Mouse (Mus musculus) cerebellum, adult 9-10 months (tissue): Measurements from ENCODE around the gene Gm15217.

Source experiments
- DNase-seq: peaks from one replicate; pipeline ENCODE4 v3.0.0; 2022

Gm15217 gene

DNA sequence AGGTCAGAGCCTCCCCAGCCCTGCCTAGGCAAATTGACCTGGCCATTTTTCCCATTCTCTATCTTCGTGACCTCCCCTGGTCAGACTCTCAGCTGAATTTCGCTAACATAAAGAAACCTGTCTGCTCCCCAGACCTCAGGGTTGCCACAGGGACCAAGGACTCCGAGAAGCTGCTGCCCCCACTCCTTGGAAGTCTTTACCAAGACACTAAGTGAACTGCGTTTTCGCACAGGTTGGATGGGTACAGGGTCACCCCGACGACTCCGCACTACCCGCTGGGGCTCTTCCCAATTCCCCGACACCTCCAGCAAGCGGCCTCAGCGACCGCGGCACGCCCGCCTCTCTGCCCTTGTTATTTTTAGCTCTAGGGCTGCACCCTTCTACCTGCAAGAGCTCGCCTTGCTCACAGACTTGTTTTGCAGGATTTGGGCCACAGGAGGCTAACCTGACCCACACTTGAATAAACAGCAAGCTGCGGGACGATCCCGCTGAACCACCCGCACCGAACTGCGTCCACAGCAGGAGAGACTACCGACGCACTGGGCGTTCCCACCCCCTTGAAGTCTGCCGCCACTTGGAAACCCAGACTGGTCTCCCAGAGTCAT lies 19.0 kb downstream of the Gm15217 start:
- no peak for DNase-seq

DNA sequence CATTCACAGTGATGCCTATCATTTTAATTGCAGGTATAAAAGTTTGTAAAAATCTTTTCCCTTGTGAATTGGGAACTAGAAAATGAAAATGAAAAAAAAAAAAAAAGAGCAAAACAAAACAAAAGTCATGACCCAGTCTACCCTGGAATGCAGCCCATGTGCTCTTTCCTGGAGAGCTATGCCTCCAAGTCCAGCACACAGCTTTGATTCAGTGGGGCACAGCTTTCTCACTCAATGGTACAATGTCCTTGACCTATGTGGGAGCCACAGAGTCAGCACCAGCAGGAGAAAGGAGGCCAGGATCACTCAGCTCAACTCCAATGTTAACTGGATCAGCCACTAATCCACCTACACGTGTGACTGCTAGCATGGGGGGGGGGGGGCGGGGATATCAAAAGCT lies 20.7 kb downstream of the Gm15217 start:
- no peak for DNase-seq

DNA sequence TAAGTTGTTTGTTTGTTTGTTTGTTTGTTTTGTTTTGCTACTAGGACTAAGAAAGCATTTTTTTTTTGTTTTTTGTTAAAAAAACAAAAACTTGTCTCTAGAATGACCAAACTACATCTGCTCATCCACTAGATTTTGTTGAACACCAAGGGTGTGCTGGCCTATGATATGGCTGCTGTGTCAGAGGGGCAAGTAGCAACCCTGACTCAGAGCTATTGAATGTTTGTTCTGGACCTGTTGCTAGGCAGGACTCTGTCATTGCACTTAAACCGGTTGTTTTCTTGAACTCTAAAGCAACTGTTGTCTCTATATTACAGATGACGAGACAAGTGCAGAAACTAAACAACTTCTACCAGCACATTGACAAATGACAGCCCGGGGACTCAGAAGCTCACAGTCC lies 29.1 kb downstream of the Gm15217 start:
- no peak for DNase-seq

DNA sequence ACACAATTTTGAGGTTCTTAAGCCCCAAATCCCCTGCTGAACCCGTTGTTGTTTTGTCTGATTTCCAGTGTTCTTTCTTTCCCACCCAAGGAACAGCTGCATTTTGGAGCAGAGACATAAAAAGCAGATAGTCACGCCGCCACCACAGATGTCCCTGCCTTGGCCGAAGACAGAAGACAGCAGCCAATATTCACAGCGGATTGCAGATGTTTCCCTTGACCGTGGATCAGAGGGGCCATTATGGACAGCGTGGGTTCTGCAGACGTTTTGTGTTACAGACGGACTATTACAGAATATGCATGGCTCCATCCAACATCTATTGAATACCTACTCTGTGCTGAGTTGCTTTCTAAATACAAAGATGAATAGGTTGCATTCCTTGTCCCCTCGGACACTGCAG lies 29.8 kb downstream of the Gm15217 start:
- DNase-seq = no peak

DNA sequence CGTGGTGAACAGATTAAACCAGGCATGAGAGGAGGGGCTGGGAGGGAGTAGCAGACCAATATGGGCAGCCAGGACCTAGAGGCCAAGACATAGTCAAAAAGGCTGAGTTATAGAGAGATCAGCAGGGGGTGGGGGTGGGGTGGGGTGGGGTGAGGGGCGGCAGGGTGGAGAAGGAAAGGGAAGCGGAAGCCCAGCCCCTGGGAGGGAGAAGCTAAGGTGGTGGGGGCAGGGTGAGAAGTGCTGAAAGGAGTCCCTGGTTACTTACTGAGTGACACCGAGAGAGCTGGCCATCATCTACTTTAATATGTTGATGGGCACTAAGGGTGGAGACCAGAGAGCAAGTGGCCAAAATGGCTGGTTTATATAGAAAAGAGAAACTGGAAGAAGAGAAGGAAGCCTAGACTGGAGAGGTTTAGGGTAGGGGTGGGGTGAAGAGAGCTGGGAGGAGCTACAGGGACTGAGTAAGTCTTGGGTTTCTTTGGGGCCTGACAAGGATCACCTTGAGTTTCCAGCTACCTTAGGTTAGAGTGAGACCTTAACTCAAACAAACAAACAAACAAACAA lies 31.4 kb downstream of the Gm15217 start:
- DNase-seq = no peak

DNA sequence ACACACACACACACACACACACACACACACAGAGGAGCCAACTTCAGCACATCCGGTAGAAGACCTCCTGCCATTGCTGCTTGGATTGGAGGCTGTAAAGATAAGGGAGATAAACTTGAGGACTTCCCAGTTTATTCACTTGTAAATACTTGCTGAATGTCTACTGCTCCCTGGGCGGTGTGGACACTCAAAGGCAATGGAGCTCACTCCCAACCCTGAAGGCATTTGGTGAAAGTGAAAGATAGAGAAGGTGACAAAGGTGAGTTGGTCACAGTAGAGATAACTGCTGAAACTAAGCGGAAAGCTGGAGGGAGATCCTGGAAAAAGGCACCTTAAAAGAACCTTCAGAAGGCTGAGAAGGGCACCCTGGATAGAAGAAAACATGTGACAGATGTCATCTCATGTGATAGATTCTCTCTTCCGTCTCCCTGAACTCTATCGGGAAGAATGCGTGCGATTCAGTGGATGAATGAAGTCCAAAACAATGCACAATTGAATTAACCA lies 33.3 kb downstream of the Gm15217 start:
- DNase-seq = no peak

DNA sequence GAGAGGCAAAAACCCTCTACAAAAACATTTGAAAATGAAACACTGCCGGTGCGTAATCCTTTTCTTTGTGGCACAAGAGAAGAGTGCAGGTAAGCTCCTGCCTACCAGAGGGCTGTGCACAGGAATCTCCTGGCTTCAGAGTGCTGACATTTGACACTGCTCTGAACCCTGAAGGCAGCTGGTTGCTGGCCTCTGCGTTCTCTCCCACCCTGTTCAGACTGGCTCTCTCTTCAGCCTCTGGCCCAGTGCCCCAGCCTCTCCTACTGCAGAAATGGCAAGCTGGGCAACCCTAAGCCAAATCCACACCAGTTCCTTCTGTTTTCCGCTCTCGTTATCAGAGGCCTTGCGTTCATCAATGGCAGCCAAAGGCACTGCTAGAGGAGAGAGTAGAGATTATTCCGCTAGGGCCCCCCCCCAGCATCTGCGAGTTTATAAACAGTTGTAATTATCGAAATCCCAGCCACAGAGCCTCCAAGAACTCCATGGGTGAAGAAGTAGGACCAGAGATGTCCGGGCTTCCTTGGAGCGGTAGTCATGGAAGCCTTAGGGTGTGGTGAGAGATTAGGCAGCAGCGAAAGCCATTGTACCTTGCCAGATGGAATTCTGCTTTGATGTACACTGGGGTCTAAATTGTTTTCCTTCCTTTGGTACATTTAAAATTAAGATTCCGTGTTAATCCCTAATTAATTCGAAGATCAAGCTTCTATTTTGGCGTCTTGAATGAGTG lies 39.3 kb downstream of the Gm15217 start:
- no peak for DNase-seq

DNA sequence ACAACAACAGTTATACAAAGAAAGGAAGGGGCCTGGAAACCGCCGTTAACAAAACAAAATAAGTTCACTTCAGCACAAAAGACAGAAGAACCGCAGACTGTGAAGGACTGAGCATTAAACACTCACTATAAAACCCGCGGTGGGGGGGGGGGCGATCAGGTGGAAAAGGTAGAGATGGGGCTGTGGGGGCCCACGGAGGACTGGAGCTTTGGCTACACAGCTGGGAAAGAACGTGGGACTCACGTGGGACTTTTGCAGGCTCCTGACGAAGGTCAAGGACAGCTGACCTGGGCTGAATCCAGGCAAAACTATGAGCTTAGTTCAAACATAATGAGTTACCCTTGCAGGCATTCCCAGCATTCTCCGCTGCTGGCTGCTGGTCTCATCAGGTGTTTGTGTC lies 40.1 kb downstream of the Gm15217 start:
- no peak for DNase-seq

DNA sequence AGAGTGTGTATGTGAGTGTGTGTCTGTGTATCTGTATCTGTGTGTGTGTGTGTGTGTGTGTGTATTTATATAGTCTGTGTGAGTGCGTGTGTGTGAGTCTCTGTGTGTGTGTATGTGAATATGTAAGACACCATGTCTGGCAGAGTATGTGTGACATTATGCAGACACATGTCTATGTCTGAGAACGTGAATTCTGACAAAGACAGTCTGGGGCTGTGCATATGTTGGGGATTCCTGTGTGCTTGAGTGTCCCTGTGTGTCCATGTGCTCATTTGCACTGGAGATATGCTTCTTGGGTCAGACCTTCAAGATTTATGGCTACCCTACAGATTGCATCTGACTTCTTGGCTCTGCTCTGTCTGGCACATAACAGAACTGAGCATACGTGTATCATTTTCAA lies 42.6 kb downstream of the Gm15217 start:
- no peak for DNase-seq

DNA sequence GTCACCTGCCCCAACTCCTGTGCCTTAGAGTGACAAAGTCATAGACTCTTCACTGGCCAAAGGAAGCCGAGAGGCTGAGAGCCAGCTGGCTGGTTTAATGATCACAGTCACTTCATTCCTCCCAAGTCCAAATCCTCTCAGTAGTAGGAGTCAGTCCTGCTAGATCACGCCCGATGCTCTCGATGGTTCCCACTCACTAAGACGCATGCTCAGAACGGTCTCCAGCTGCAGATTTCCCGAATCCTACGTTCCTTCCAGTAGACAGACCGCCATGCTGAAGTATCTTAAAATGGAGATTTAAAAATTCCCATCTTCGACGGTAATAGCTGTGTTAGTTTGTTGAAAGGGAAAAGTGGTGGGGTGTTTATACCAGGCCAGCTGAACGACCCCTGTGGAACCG lies 48.0 kb downstream of the Gm15217 start:
- DNase-seq = no peak

DNA sequence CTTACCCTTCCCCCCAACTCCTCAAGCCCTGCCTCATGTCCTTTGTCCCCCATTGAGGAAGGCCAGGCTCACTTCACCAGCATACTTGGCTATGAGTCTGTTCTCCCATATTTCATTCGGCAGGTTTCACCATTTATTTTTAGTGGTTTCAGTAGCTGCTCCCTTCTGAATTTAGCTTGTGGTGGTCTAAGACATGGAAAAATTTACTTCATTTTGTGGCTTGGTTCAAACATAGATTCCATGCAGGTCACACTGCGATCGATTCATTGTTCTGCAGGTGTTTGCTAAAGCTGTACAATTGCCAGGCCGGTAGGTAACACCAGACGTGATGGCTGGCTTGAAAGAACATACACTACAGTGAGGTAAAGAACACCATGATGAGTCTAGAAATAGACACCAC lies 51.0 kb downstream of the Gm15217 start:
- no peak for DNase-seq
